Mouse (Mus musculus): ENCODE data around the gene Adgrg6. TPM values are rescaled to one million over a fixed set of nuclear protein-coding genes. Genes with fewer than 3 reads are reported as not detected.

The Adgrg6 gene
- polyA plus RNA-seq, 1 experiment = 1.1 TPM

DNA sequence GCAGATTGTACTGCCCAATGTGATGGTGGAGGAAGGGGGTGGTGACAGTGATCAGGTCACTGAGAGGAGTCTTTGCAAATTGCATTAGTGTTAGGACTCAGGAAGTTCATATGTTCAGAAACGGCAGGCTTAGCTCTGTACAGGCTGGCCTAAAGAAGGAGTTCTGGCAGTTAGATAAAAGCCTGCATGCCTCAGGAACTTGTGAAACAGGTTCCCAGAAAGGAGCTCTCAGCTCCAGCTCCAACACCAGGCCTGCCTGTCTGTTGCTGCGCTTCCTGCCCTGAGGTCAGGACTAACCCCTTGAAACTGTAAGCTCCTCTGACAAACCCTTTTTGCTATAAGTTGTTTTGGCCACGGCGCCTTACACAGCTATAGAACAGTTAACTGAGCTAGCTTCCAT is 28.8 kb upstream of the Adgrg6 start:
- TF ChIP-seq USF1 (IDR thresholded peaks at IDR 0.05; ENCODE audit: low read depth) (no peak), MYOG (IDR thresholded peaks at IDR 0.05; ENCODE audit: control insufficient read depth, extremely low read depth, insufficient read length) (no peak), MYOD1 (IDR thresholded peaks at IDR 0.05; ENCODE audit: control insufficient read depth, insufficient read length, low read depth) (no peak), MAX (IDR thresholded peaks at IDR 0.05) (no peak), CTCF (IDR thresholded peaks at IDR 0.05; ENCODE audit: control insufficient read depth, insufficient read depth, insufficient read length) (no peak), CEBPB (IDR thresholded peaks at IDR 0.05; ENCODE audit: low read depth) (no peak), FOSL1 (IDR thresholded peaks at IDR 0.05; ENCODE audit: insufficient read depth, low read length, poor library complexity, severe bottlenecking) (no peak)
- Histone ChIP-seq H3K36me3 (ENCODE audit: control insufficient read depth, insufficient read depth) (no peaks in the 10 kb centered on the region), H3K79me3 (ENCODE audit: low read depth) (no peaks in the 10 kb centered on the region), H3K27me3 (ENCODE audit: control insufficient read depth, insufficient read depth, insufficient read length) (no peaks in the 10 kb centered on the region), H3K79me2 (ENCODE audit: control insufficient read depth, insufficient read depth) (no peaks in the 10 kb centered on the region), H3K4me3 (ENCODE audit: insufficient read depth, poor library complexity, severe bottlenecking) (no peak overlapping the region), H3ac (ENCODE audit: control insufficient read depth, insufficient read length, low read depth) (no peak overlapping the region)

DNA sequence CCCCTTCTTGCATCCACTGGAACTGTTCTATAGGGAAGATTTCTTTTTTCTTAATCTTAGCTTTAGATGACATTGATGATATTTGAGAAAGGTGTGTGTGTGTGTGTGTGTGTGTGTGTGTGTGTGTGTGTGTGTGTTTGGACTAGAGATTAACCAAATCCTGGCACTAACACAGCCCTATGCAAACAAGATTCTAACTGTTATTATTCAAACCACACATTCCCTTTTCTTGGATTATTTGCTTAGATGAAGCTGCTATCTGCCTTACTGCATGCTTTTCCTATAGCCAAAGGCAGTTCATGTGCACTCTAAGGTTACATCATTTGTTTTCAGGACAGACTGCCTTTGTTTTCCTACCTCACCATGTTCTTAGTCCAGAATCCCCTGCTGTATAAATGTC is 25.7 kb upstream of the Adgrg6 start:
- Histone ChIP-seq H3K36me3 (ENCODE audit: control insufficient read depth, insufficient read depth) (no peaks in the 10 kb centered on the region), H3K27me3 (ENCODE audit: control insufficient read depth, insufficient read depth, insufficient read length) (no peaks in the 10 kb centered on the region), H3ac (ENCODE audit: control insufficient read depth, insufficient read length, low read depth) (no peak overlapping the region), H3K79me3 (ENCODE audit: low read depth) (no peaks in the 10 kb centered on the region), H3K79me2 (ENCODE audit: control insufficient read depth, insufficient read depth) (no peaks in the 10 kb centered on the region), H3K4me3 (ENCODE audit: insufficient read depth, poor library complexity, severe bottlenecking) (no peak overlapping the region)
- no peak for TF ChIP-seq CEBPB (IDR thresholded peaks at IDR 0.05; ENCODE audit: low read depth)
- TF ChIP-seq CTCF (IDR thresholded peaks at IDR 0.05; ENCODE audit: control insufficient read depth, insufficient read depth, insufficient read length) = no peak
- TF ChIP-seq MYOD1 (IDR thresholded peaks at IDR 0.05; ENCODE audit: control insufficient read depth, insufficient read length, low read depth) = no peak
- no peak for TF ChIP-seq MYOG (IDR thresholded peaks at IDR 0.05; ENCODE audit: control insufficient read depth, extremely low read depth, insufficient read length)
- no peak for TF ChIP-seq MAX (IDR thresholded peaks at IDR 0.05)
- TF ChIP-seq USF1 (IDR thresholded peaks at IDR 0.05; ENCODE audit: low read depth) = no peak
- no peak for TF ChIP-seq FOSL1 (IDR thresholded peaks at IDR 0.05; ENCODE audit: insufficient read depth, low read length, poor library complexity, severe bottlenecking)

DNA sequence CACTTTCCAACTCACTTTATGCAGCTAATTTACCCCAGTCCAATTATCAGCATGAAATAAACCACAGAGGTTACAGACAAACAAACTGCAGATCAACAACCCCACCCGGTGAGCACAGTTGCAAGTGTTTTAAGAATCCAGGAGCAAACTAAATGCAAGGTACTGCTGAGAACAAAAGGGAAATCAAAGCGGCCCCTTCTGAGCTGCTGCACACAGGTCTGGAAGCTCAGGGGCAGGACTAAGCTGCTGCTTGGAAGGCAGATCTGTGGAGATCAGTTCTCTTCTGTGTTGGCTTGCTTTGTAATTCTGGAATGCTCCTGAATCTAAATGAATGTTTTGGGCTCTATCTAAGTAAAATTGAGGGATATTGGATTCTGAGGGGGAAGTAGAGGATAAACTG is 25.2 kb upstream of the Adgrg6 start:
- no peak overlapping the region for H3ac ChIP-seq (ENCODE audit: control insufficient read depth, insufficient read length, low read depth)
- H3K4me3 ChIP-seq (ENCODE audit: insufficient read depth, poor library complexity, severe bottlenecking) = no peak overlapping the region
- no peaks in the 10 kb centered on the region for H3K36me3 ChIP-seq (ENCODE audit: control insufficient read depth, insufficient read depth)
- no peaks in the 10 kb centered on the region for H3K27me3 ChIP-seq (ENCODE audit: control insufficient read depth, insufficient read depth, insufficient read length)
- TF ChIP-seq USF1 (IDR thresholded peaks at IDR 0.05; ENCODE audit: low read depth) (no peak), MYOG (IDR thresholded peaks at IDR 0.05; ENCODE audit: control insufficient read depth, extremely low read depth, insufficient read length) (no peak), CEBPB (IDR thresholded peaks at IDR 0.05; ENCODE audit: low read depth) (no peak), FOSL1 (IDR thresholded peaks at IDR 0.05; ENCODE audit: insufficient read depth, low read length, poor library complexity, severe bottlenecking) (no peak), CTCF (IDR thresholded peaks at IDR 0.05; ENCODE audit: control insufficient read depth, insufficient read depth, insufficient read length) (no peak), MAX (IDR thresholded peaks at IDR 0.05) (no peak), MYOD1 (IDR thresholded peaks at IDR 0.05; ENCODE audit: control insufficient read depth, insufficient read length, low read depth) (no peak)
- H3K79me2 ChIP-seq (ENCODE audit: control insufficient read depth, insufficient read depth) = no peaks in the 10 kb centered on the region
- no peaks in the 10 kb centered on the region for H3K79me3 ChIP-seq (ENCODE audit: low read depth)

DNA sequence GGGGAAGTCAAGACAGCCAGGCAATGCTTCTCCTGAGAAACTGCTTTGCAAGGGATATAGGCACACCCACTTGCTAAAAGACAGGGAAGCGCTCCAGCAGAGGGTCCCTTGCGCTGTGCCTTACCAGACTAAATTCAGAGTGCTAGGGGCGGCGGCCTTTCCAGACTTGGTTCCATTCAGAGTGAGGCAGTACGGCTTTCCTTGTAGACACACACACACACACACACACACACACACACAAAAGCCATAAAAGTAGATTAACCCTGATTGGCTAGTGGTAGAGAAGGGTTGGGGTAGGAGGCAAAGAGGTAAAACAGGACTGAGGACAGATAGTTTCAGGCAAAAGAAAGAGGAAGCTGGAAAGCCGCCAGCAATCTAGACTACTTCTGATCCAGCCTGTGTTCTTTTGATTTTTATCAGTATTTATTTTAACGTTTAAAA is 672 bp upstream of the Adgrg6 start:
- H3K36me3 ChIP-seq (ENCODE audit: control insufficient read depth, insufficient read depth) = no peaks in the 10 kb centered on the region
- no peaks in the 10 kb centered on the region for H3K79me3 ChIP-seq (ENCODE audit: low read depth)
- no peak overlapping the region for H3ac ChIP-seq (ENCODE audit: control insufficient read depth, insufficient read length, low read depth)
- H3K27me3 ChIP-seq (ENCODE audit: control insufficient read depth, insufficient read depth, insufficient read length) = no peaks in the 10 kb centered on the region
- TF ChIP-seq CTCF (IDR thresholded peaks at IDR 0.05; ENCODE audit: control insufficient read depth, insufficient read depth, insufficient read length) (no peak), MAX (IDR thresholded peaks at IDR 0.05) (no peak)
- H3K79me2 ChIP-seq (ENCODE audit: control insufficient read depth, insufficient read depth) = peaks cover 6% of the 10 kb centered on the region
- no peak overlapping the region for H3K4me3 ChIP-seq (ENCODE audit: insufficient read depth, poor library complexity, severe bottlenecking)

DNA sequence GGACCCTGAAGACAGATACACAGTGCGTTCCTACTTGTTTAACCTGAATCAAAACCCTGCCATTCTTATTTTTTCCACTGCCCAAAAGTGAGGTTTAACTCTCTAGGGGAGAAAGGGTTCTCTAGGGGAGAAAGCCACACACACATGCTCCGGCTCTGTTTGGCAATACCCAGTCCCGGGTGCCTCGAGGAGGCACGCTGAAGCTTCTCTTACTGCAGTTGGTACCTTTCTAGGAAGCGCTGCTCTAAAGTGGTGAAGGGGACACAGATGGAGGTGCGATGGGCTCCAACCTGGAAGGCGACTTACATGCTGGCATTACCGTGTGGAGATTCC is 885 bp downstream of the Adgrg6 start:
- Histone ChIP-seq H3K36me3 (ENCODE audit: control insufficient read depth, insufficient read depth) (no peaks in the 10 kb centered on the region), H3K79me3 (ENCODE audit: low read depth) (no peaks in the 10 kb centered on the region), H3K79me2 (ENCODE audit: control insufficient read depth, insufficient read depth) (peaks cover 6% of the 10 kb centered on the region), H3K27me3 (ENCODE audit: control insufficient read depth, insufficient read depth, insufficient read length) (no peaks in the 10 kb centered on the region), H3ac (ENCODE audit: control insufficient read depth, insufficient read length, low read depth) (peak overlapping the region; percentile 66), H3K4me3 (ENCODE audit: insufficient read depth, poor library complexity, severe bottlenecking) (peak overlapping the region; percentile 52)
- TF ChIP-seq MYOD1 (IDR thresholded peaks at IDR 0.05; ENCODE audit: control insufficient read depth, insufficient read length, low read depth) (no peak), CTCF (IDR thresholded peaks at IDR 0.05; ENCODE audit: control insufficient read depth, insufficient read depth, insufficient read length) (no peak), MAX (IDR thresholded peaks at IDR 0.05) (no peak), MYOG (IDR thresholded peaks at IDR 0.05; ENCODE audit: control insufficient read depth, extremely low read depth, insufficient read length) (no peak), CEBPB (IDR thresholded peaks at IDR 0.05; ENCODE audit: low read depth) (no peak), USF1 (IDR thresholded peaks at IDR 0.05; ENCODE audit: low read depth) (no peak), FOSL1 (IDR thresholded peaks at IDR 0.05; ENCODE audit: insufficient read depth, low read length, poor library complexity, severe bottlenecking) (no peak)

DNA sequence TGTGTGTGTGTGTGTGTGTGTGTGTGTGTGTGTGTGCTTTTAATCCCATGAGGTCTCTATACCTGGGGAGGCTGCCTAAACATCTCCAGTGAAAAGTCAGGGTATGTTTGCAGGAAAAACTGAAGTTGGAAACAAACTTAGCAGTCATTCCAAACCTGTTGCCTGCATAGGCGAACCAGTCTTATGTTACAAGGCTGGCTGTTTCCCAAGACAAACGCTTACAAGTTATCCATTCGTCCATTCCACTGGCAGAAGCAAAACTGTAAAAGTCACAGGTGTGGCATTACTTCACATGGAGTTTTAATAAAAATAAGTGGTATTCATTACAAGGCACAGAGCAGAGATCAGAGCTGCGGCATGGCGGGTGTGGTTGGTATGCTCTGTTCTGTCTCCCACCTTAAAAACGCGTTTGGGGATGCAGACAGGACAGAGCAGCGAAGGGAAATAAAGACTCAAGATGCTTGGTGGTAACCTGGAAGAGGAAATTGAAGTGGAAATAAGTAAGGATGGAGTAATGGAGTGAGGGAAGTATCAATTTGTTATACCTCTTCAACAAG is 1.9 kb downstream of the Adgrg6 start:
- TF ChIP-seq CTCF (IDR thresholded peaks at IDR 0.05; ENCODE audit: control insufficient read depth, insufficient read depth, insufficient read length) (no peak), FOSL1 (IDR thresholded peaks at IDR 0.05; ENCODE audit: insufficient read depth, low read length, poor library complexity, severe bottlenecking) (no peak), MYOD1 (IDR thresholded peaks at IDR 0.05; ENCODE audit: control insufficient read depth, insufficient read length, low read depth) (no peak), USF1 (IDR thresholded peaks at IDR 0.05; ENCODE audit: low read depth) (no peak), MAX (IDR thresholded peaks at IDR 0.05) (no peak)
- Histone ChIP-seq H3ac (ENCODE audit: control insufficient read depth, insufficient read length, low read depth) (no peak overlapping the region), H3K36me3 (ENCODE audit: control insufficient read depth, insufficient read depth) (no peaks in the 10 kb centered on the region), H3K79me3 (ENCODE audit: low read depth) (no peaks in the 10 kb centered on the region), H3K79me2 (ENCODE audit: control insufficient read depth, insufficient read depth) (peaks cover 6% of the 10 kb centered on the region), H3K4me3 (ENCODE audit: insufficient read depth, poor library complexity, severe bottlenecking) (no peak overlapping the region), H3K27me3 (ENCODE audit: control insufficient read depth, insufficient read depth, insufficient read length) (no peaks in the 10 kb centered on the region)

All from C2C12 (cell line).